Mouse (Mus musculus) CD8-positive naive resting alpha-beta T cell, adult 2 months (primary cell): Measurements from ENCODE around the gene Nmnat3.

Experiments used
- DNase-seq, 2 experiments: peaks; one replicate each; pipeline ENCODE4 v3.0.0; 2022; ENCODE audit warnings: low read depth in 2 of 2, low spot score in 2 of 2

The Nmnat3 gene

DNA sequence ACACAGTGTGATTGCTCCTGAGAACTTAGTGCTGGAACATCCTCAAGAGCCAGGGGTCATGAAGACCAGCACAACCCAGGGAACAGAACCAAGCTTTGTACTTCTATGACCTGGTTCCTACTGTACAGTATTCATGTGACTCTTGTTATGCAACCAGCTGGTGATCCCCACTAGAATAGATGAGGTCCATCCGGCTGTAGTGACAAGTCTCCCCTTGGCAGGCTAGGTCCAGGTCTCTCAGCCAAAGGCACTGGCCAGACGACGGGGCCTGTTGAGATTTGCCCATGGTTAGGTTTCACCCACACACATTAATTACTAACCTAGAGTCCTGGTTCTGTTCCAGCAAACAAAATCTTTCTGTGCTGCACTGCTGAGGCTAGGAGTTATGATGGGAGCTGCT lies 131.1 kb downstream of the Nmnat3 start:
- DNase-seq: no peak

DNA sequence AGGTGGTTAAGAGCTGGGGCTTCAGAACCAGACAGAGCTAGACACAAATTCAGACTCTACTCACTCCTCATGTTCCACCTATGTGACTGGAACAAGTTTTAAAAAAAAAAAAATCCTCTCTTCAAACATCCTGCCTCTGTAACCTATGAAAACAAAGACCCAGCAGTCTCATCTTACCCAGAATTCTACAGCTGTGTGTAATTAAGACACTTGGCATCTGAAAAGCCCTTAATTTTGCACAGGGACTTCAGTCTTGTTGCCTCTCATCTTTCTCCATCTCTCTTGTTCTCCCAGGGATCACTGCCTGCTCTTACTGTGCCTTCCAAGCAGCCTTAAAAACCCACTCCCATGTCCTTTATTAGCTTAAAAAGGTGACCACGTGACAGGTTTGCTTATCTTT lies 133.4 kb downstream of the Nmnat3 start:
- no peak for DNase-seq

DNA sequence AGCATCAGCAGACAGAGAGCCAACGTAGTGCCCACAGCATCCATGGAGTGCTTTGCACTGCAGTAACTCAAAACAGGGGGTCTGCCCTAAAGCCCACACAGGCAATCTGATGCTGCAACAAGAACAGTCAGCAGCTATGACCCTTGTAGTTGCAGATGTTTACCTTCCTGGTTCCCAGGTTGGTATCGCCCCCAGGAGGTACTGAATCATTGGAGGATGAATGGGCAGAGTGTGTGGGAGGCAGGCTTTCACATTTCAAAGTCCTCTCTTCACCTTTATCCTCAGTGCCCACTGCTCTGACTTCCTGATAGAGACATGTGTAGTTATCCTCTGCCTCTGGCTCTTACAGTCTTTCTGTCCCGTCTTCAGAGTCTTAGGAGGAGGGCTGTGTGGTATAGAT lies 134.7 kb downstream of the Nmnat3 start:
- no peak for DNase-seq

DNA sequence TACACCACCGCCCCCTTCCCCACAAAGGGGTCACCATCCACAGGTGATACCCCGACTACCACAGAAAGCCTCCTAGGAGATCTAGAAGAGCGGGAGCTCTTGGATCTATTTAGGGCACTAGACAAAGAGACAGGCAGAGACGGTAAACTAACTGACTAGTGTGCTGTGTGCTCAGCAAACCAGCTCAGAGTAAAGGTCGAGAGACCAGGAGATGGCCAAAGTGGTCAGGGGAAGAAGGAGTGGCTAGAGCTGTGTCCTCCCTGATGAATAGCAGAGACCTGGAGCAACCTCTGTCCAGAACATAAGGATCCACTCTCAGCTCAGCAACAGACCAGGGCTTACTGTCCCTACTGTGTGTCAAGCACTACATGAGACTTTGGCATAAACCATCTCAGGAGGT lies 135.4 kb downstream of the Nmnat3 start, which contains the start of gene Rbp1:
Gene Rbp1 (plus strand): TSS at position 306 of the 400 bp plus-strand sequence.
- no peak for DNase-seq

DNA sequence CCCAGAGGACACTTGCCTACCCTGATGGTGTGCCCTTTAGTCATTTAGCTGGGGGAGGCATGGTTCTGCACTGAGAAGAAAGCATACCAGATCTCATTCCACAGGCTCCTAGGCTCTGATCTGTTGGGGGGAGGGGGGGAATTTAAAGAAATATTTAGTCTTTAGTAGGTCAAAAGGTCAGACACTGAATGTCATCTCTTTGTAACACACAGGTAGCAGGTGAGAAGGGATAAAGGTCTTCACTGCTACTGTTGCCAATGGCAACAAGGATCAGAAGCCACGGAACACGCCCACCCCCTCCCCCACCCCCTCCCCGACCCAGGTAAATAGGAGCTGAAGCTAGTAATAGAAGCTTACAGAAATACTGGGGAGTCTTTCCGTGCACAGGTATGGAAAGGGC lies 136.5 kb downstream of the Nmnat3 start:
- DNase-seq: no peak

DNA sequence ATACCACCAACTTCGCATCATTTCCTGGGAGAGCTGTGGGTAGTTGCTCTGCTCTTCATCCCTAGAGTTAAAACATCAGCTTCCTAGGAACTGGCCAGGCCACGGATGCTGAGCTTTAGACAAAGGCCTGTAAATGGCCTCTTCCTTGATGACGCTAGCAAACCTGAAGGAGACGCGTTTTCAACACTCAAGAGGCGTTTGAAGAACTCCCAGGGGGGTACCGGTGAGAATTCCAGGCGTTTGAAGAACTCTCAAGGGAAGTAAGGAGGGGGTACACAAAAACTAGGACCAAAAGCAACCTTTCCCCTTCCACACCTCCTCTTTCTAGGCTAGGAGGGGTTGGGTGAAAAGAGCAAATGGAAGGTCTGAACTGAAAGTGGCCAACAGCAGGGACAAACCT lies 137.1 kb downstream of the Nmnat3 start:
- DNase-seq: no peak

DNA sequence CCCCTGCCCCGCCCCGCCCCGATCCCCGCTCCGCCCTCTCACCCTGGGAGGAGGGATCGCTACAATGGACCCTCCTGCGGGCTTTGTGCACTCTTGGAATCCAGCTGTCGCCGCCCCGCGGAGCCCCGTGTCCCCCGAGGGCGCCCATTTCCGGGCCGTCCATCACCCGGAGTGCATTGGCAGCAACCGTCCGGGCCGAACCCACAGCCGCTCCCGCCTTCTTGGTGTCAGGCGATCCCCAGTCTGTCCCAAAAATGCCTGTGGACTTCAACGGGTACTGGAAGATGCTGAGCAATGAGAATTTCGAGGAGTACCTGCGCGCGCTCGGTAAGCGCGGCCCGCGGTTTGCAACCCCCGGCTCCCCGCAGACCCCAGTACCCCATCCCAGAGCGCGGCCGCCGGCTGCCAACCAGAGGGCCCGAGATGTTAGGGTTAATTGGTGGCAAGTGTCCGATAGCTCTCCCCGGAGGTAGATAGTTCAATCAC lies 137.5 kb downstream of the Nmnat3 start:
- DNase-seq: no peak

DNA sequence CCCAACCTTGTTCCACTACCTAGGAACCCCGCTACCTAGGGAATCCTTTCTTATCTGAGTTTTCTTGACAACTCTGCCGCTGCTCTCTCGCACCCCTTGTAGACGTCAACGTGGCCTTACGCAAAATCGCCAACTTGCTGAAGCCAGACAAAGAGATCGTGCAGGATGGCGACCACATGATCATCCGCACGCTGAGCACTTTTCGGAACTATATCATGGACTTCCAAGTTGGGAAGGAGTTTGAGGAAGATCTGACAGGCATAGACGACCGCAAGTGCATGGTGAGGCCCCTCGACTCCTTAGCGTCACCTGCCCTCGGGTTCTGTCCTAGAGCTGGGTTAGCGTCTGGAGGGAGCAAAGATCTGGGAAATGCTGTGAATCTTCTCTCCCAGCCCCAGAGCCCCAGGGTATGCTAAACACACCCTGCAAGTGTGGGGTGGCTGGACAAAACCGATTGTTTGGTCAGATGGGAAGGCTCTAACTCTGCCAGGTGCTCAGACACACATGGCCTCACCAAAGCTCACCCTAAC lies 138.2 kb downstream of the Nmnat3 start:
- DNase-seq: no peak

DNA sequence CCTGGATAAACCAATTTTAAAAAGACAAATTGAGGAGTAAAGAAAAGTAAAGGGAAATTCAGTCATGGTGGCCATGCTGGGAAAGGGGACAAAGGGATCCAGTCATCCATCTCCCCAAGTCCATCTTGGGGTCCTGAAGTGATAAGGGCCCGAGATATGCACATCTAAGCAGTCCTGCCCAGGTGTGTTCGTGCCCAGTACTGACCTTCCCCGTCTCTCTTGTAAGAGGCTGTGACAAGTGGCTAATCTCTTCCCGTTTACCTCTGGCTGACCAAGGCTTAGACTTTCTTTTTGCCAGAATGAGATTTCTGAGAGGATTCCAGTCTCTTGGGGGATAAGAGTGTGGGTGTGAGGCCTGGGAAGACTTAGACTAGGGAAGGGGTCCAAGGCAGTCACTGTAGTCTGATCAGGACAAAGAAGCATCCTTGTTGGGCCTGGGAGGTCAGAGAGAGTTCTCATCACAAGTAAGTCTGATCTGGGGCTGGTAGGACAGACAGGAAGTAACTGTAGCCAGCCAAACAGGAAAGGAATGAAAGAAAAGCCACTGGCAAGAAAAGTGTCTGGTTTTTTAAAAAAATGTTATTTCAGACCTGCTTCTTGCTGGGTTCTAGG lies 140.8 kb downstream of the Nmnat3 start:
- DNase-seq: no peak

DNA sequence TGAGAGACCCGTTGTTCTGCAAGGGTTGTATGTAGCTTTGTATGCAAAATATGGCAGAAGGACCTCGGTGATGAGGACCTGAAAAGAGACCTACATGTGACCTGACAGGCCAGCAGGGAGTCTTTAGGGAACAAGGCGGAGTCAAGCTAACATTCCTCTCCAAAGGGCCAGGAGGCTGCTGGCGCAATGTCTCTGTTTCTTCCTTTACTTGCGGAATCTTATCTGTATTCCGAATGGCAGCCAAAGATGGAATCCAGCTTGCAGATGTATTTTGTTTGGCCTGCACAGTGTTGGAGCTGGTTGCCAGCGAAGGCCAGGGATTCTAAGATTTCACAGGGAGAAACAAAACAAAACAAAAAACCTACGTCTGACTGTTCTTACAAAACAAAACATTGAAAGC lies 141.5 kb downstream of the Nmnat3 start:
- DNase-seq: no peak

DNA sequence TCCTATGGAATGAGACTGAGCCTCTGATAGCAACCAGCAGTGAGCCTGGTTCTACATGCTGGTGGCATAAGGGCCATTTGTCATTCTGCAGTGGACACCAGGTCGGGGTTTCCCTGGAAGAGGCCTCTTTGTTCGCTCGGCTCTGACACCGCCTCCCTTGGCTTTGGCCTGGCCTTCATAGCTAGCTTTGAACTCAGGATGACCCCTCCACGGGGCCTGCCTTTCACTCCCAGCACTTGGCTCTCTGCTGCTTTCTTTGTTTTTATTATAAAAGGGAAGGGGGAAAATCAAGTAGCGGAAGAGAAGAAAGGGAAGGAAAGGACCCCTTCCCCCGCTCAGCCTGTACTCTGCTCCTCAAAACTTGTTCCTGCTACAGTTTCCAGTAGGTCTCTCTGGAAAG lies 142.6 kb downstream of the Nmnat3 start:
- DNase-seq: no peak

DNA sequence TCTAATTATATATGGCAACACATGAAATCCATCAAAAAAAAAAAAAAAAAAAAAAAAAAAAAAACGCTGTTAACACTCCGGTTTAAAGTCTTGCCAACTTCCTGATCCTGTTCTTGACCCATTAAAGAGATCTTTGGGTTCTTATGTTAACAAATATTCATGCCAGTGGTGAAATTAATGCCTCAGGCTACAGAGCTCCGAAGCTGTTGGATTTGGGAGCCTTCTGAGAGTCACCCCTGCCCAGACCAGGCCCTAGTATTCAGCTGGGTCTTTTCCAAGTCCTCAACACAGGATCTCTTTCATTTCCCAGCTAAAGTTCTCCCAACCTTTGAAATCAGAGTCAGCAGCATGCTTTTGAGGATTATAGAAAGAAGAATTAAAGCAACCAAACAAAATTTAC lies 143.3 kb downstream of the Nmnat3 start:
- no peak for DNase-seq

DNA sequence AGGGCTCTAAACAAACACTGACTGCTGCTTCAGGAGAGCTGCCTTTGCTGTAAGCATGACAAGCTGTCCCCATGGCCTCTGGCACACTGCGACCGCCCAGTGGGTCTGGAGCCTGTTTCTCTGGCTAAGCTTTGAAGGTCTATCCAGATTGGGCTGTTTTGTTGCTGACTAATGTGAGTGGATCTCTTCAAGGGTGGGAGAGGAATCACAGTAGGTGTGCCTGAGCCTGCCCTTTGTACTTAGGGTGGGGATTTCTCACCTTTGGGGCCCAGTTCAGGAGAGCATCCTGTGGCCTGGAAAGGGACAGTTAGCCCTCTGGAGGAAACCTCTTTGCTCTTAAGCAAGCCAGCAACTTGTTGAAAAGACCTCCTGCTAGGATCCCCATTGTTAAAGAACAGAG lies 145.8 kb downstream of the Nmnat3 start:
- no peak for DNase-seq

DNA sequence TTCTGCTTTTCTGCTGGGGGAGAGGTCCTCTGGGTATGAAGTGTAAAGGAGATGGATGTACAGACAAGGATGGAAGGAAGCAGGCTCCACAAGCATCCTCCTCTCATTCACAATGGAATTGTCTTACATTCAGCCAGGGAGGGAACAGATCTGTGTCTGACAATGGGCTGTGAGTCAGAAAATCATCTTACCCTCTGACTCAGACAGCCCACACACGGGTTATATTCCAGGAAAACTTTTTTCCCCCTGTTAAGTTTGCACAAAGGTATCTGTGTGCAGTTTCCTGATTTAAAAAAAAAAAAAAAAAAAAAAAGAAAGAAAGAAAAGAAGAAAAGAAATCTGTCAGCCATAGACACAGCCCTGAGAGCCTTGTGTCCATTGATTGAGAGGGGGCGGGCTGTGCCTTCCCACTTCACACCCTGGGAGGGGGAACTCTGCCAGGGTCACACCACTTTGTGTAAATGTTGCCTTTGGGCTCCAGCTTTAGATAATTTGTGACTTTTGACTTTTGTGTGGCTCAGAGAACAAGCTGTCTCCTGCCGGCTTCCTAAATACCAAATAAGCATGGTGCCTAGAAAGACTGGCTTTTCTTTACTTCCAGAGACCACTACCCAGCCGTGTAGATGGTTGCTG lies 146.8 kb downstream of the Nmnat3 start:
- no peak for DNase-seq

DNA sequence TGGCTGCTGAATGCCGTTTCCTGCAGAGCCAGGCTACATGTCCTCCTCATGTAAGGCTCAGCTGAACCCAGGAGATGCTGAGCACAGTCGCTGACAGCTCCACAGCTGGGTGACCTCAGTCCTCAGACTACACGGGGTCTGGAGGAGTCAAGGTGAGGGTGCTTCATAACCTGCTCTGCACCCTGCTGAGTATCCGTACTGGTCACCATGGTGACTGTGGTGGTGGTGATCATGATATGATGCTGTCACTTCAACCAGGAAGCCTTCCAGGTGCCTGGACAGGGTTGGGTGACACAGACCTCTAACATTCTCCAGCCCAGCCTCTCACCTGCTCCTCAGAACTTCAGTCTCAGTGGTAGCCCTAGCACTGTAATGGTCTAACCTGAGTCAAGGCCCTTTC lies 150.6 kb downstream of the Nmnat3 start:
- no peak for DNase-seq

DNA sequence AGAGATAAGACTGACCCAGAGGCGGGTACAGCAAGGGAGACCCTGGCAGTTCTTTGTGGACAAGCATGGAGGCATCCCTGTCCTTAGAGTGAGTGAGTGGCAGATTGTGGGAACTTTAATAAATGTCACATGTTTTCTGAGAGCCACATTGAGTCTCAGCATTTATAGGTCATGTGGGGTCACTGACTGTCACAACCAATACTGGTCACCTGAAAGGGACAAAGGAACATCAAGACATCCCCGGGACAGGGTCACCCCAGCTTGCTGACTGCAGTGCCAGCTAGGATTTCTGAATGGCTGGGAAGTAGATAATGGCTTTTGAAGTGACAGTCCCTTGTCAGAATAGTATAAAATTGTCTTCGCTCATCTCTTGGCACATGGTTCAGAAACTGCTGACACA lies 151.9 kb downstream of the Nmnat3 start:
- DNase-seq: no peak

DNA sequence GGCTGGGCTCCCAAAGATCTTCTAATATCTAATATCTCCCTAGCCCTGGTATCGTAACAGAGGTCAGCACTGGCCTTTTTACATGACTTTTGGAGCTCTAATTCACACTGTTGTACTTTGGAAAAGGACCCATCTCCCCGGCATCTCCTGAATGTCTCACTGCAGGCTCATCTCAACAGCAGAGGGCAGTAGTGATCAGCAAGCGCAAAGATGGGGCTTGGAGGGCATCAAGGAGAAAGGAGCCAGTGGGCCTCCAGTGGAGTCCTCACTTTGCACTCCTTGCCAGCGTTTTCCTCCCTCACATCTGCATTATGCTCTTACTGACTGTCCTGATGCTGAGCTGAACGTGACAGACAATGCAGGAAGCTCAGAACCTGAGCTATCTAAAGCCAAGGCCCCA lies 155.4 kb downstream of the Nmnat3 start:
- no peak for DNase-seq

DNA sequence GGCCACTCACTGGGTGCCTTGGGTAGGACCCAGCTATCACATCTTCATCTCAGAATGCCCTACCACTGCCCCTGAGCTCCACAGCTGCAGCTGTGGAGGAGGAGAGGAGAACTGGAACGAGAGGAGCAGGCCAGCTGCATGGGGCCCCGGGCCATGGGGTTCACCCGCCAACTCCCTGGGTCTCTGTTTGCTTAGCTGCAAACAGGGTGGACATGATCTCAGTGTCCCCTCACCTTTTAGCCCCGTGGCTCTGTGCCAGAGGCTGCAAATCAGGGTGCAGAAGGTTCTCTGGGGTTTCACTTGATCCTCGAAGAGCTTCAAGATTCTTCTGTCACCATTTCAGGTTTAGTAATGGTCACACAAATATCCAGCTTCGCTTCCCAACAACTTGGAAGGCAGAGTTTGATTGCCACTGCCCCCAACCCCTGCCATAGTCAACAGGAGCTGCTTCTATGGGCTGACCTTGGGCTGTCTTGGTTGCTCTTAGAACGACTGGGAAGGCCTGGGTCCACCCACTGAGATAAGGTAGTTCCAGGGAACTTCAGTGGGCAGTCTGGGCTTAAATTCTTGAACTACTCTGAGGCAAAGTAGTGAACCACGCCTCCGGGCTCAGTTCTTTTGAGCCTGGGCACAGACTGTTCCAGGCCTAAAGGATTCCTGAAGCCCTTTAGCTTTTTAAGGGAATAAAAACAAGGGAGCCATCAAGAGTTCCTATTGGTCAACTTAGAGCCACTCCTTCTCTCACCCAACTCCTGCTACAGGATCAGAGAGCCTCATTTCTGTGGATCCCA lies 158.3 kb downstream of the Nmnat3 start:
- DNase-seq: no peak

DNA sequence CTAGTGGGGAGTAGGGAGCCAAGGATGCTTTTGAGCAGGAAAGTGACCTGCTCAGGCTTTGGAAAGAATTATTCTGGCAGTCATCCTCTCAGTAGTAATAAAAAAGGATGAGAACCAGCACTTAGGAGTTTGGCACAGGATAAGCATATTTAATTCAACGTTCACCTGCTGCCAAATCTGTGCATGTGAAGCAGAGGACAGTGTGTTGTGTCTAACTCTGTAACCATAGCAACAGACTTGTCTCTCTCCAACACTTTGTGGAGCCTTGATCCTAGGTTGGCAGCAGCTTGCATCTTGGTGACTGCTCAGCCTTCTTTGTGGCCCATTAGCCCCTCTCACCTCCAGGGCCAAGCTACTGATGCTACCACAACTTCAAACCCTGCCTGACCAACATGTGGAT lies 163.7 kb downstream of the Nmnat3 start:
- DNase-seq: no peak

DNA sequence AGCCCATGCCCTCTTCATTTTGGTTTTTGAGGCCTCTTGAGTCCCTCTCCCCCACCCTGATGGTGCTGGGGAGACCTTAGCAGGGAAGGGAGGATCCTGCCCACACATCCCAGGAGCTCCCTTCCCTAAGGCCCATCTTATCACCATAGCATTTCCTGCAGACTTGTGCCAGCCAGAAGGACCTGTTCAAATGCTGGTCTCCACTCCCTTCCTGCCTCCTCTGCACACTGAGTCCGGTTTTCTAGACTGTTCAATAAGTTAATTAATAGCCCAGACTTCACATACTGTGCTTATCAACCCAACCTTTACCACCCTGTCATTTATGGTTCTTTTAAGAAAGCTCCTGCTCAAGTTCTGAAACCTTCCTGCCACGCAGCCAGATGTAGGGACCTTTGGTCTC lies 179.5 kb downstream of the Nmnat3 start:
- no peak for DNase-seq
